Mouse (Mus musculus): ENCODE data around the gene Cdk14. TPM values are rescaled to one million over a fixed set of nuclear protein-coding genes. Genes with fewer than 3 reads are reported as not detected.

The Cdk14 gene
- polyA plus RNA-seq, 1 experiment from 2014 or later, result 22.7 TPM

GRCm38 (mm10) chr5:5260966-5261724, 159.0 kb downstream of the Cdk14 start:
- no peak for DNase-seq (ENCODE audit: low spot score)
- Histone ChIP-seq H3K4me2 (ENCODE audit: low read depth, severe bottlenecking) (no peak overlapping the region), H3K9me3 (ENCODE audit: control insufficient read depth, low read length) (no peaks in the 10 kb centered on the region), H3K4me3 (ENCODE audit: low read depth, low read length) (no peak overlapping the region), H3K27me3 (ENCODE audit: control insufficient read depth, insufficient read depth, low read length) (no peaks in the 10 kb centered on the region), H3K27ac (replicated peaks; ENCODE audit: low read depth, low read length) (no peak overlapping the region), H3K9ac (ENCODE audit: low read length) (no peak overlapping the region), H3K36me3 (ENCODE audit: control insufficient read depth, insufficient read depth, low read length) (no peaks in the 10 kb centered on the region), H3K4me1 (ENCODE audit: control insufficient read depth, insufficient read depth, low read length) (no peaks in the 10 kb centered on the region)
- WGBS, result 69% methylated on average over 14 of the region's 14 CpGs
- ATAC-seq (ENCODE audit: insufficient number of reproducible peaks, low FRiP score, low TSS enrichment, low read depth), result no peak

- H3K36me3 ChIP-seq (ENCODE audit: control insufficient read depth, insufficient read depth, low read length), result no peaks in the 10 kb centered on the region
- WGBS, result 57% methylated on average over 7 of the region's 7 CpGs
- no peaks in the 10 kb centered on the region for H3K27me3 ChIP-seq (ENCODE audit: control insufficient read depth, insufficient read depth, low read length)
- ATAC-seq (ENCODE audit: insufficient number of reproducible peaks, low FRiP score, low TSS enrichment, low read depth) (no peak), DNase-seq (ENCODE audit: low spot score) (no peak)
- no peaks in the 10 kb centered on the region for H3K9me3 ChIP-seq (ENCODE audit: control insufficient read depth, low read length)
- no peaks in the 10 kb centered on the region for H3K4me1 ChIP-seq (ENCODE audit: control insufficient read depth, insufficient read depth, low read length)
- no peak overlapping the region for H3K27ac ChIP-seq (replicated peaks; ENCODE audit: low read depth, low read length)
- no peak overlapping the region for H3K9ac ChIP-seq (ENCODE audit: low read length)
- H3K4me3 ChIP-seq (ENCODE audit: low read depth, low read length), result no peak overlapping the region
- H3K4me2 ChIP-seq (ENCODE audit: low read depth, severe bottlenecking), result no peak overlapping the region
These were observed 159.8 kb downstream of the Cdk14 start for GRCm38 (mm10) chr5:5260309-5260708.

- 88% methylated on average over 6 of the region's 6 CpGs for WGBS
- Histone ChIP-seq H3K4me3 (ENCODE audit: low read depth, low read length) (no peak overlapping the region), H3K9me3 (ENCODE audit: control insufficient read depth, low read length) (no peaks in the 10 kb centered on the region), H3K9ac (ENCODE audit: low read length) (no peak overlapping the region), H3K4me2 (ENCODE audit: low read depth, severe bottlenecking) (no peak overlapping the region), H3K36me3 (ENCODE audit: control insufficient read depth, insufficient read depth, low read length) (no peaks in the 10 kb centered on the region), H3K4me1 (ENCODE audit: control insufficient read depth, insufficient read depth, low read length) (no peaks in the 10 kb centered on the region), H3K27ac (replicated peaks; ENCODE audit: low read depth, low read length) (no peak overlapping the region), H3K27me3 (ENCODE audit: control insufficient read depth, insufficient read depth, low read length) (no peaks in the 10 kb centered on the region)
- no peak for DNase-seq (ENCODE audit: low spot score)
- ATAC-seq (ENCODE audit: insufficient number of reproducible peaks, low FRiP score, low TSS enrichment, low read depth), result no peak
These were observed 165.7 kb downstream of the Cdk14 start for GRCm38 (mm10) chr5:5254391-5254790.

GRCm38 (mm10) chr5:5253177-5253576, 166.9 kb downstream of the Cdk14 start:
- no peak for DNase-seq (ENCODE audit: low spot score)
- Histone ChIP-seq H3K9me3 (ENCODE audit: control insufficient read depth, low read length) (no peaks in the 10 kb centered on the region), H3K27me3 (ENCODE audit: control insufficient read depth, insufficient read depth, low read length) (no peaks in the 10 kb centered on the region), H3K4me3 (ENCODE audit: low read depth, low read length) (no peak overlapping the region), H3K4me1 (ENCODE audit: control insufficient read depth, insufficient read depth, low read length) (no peaks in the 10 kb centered on the region), H3K4me2 (ENCODE audit: low read depth, severe bottlenecking) (no peak overlapping the region), H3K36me3 (ENCODE audit: control insufficient read depth, insufficient read depth, low read length) (no peaks in the 10 kb centered on the region), H3K27ac (replicated peaks; ENCODE audit: low read depth, low read length) (no peak overlapping the region), H3K9ac (ENCODE audit: low read length) (no peak overlapping the region)
- no peak for ATAC-seq (ENCODE audit: insufficient number of reproducible peaks, low FRiP score, low TSS enrichment, low read depth)
- 94% methylated on average over 3 of the region's 3 CpGs for WGBS

- no peaks in the 10 kb centered on the region for H3K27me3 ChIP-seq (ENCODE audit: control insufficient read depth, insufficient read depth, low read length)
- no peaks in the 10 kb centered on the region for H3K36me3 ChIP-seq (ENCODE audit: control insufficient read depth, insufficient read depth, low read length)
- no peaks in the 10 kb centered on the region for H3K4me1 ChIP-seq (ENCODE audit: control insufficient read depth, insufficient read depth, low read length)
- no peak for DNase-seq (ENCODE audit: low spot score)
- 93% methylated on average over 6 of the region's 6 CpGs for WGBS
- H3K4me3 ChIP-seq (ENCODE audit: low read depth, low read length), result no peak overlapping the region
- H3K9ac ChIP-seq (ENCODE audit: low read length), result no peak overlapping the region
- no peak overlapping the region for H3K4me2 ChIP-seq (ENCODE audit: low read depth, severe bottlenecking)
- no peak for ATAC-seq (ENCODE audit: insufficient number of reproducible peaks, low FRiP score, low TSS enrichment, low read depth)
- no peaks in the 10 kb centered on the region for H3K9me3 ChIP-seq (ENCODE audit: control insufficient read depth, low read length)
- H3K27ac ChIP-seq (replicated peaks; ENCODE audit: low read depth, low read length), result no peak overlapping the region
These were observed 172.4 kb downstream of the Cdk14 start for GRCm38 (mm10) chr5:5247671-5248070.

- no peaks in the 10 kb centered on the region for H3K9me3 ChIP-seq (ENCODE audit: control insufficient read depth, low read length)
- no peak overlapping the region for H3K27ac ChIP-seq (replicated peaks; ENCODE audit: low read depth, low read length)
- no peak for DNase-seq (ENCODE audit: low spot score)
- H3K4me3 ChIP-seq (ENCODE audit: low read depth, low read length), result no peak overlapping the region
- H3K9ac ChIP-seq (ENCODE audit: low read length), result no peak overlapping the region
- H3K4me1 ChIP-seq (ENCODE audit: control insufficient read depth, insufficient read depth, low read length), result no peaks in the 10 kb centered on the region
- no peak overlapping the region for H3K4me2 ChIP-seq (ENCODE audit: low read depth, severe bottlenecking)
- WGBS, result 91% methylated on average over 2 of the region's 2 CpGs
- H3K27me3 ChIP-seq (ENCODE audit: control insufficient read depth, insufficient read depth, low read length), result no peaks in the 10 kb centered on the region
- H3K36me3 ChIP-seq (ENCODE audit: control insufficient read depth, insufficient read depth, low read length), result no peaks in the 10 kb centered on the region
- ATAC-seq (ENCODE audit: insufficient number of reproducible peaks, low FRiP score, low TSS enrichment, low read depth), result no peak
These were observed 173.5 kb downstream of the Cdk14 start for GRCm38 (mm10) chr5:5246534-5247175.

- Histone ChIP-seq H3K4me3 (ENCODE audit: low read depth, low read length) (no peak overlapping the region), H3K27ac (replicated peaks; ENCODE audit: low read depth, low read length) (no peak overlapping the region), H3K4me2 (ENCODE audit: low read depth, severe bottlenecking) (no peak overlapping the region), H3K9me3 (ENCODE audit: control insufficient read depth, low read length) (no peaks in the 10 kb centered on the region), H3K4me1 (ENCODE audit: control insufficient read depth, insufficient read depth, low read length) (no peaks in the 10 kb centered on the region), H3K27me3 (ENCODE audit: control insufficient read depth, insufficient read depth, low read length) (no peaks in the 10 kb centered on the region), H3K9ac (ENCODE audit: low read length) (no peak overlapping the region), H3K36me3 (ENCODE audit: control insufficient read depth, insufficient read depth, low read length) (no peaks in the 10 kb centered on the region)
- no peak for ATAC-seq (ENCODE audit: insufficient number of reproducible peaks, low FRiP score, low TSS enrichment, low read depth)
- WGBS, result 91% methylated on average over 7 of the region's 7 CpGs
- DNase-seq (ENCODE audit: low spot score), result no peak
These were observed 174.9 kb downstream of the Cdk14 start for GRCm38 (mm10) chr5:5245182-5245581.

- no peaks in the 10 kb centered on the region for H3K9me3 ChIP-seq (ENCODE audit: control insufficient read depth, low read length)
- H3K4me2 ChIP-seq (ENCODE audit: low read depth, severe bottlenecking), result no peak overlapping the region
- H3K27me3 ChIP-seq (ENCODE audit: control insufficient read depth, insufficient read depth, low read length), result no peaks in the 10 kb centered on the region
- ATAC-seq (ENCODE audit: insufficient number of reproducible peaks, low FRiP score, low TSS enrichment, low read depth) (no peak), DNase-seq (ENCODE audit: low spot score) (no peak)
- no peaks in the 10 kb centered on the region for H3K4me1 ChIP-seq (ENCODE audit: control insufficient read depth, insufficient read depth, low read length)
- no peaks in the 10 kb centered on the region for H3K36me3 ChIP-seq (ENCODE audit: control insufficient read depth, insufficient read depth, low read length)
- no peak overlapping the region for H3K4me3 ChIP-seq (ENCODE audit: low read depth, low read length)
- H3K9ac ChIP-seq (ENCODE audit: low read length), result no peak overlapping the region
- no peak overlapping the region for H3K27ac ChIP-seq (replicated peaks; ENCODE audit: low read depth, low read length)
These were observed 176.5 kb downstream of the Cdk14 start for GRCm38 (mm10) chr5:5243648-5244047.

All from limb, embryonic 11.5 days (tissue).